Comparison of ENCODE assay signal across 9 mouse cellular contexts in genomic region chr17:35052271-35052798, GRCm38 (mm10). TPM values are rescaled to one million over a fixed set of nuclear protein-coding genes. Genes with fewer than 3 reads are reported as not detected.
A peak's percentile ranks its signal among the peaks of the same experiment; 100 is the strongest.
DNase-seq lines count a peak whose midpoint lies in the region; ATAC-seq lines count a peak whose summit lies in the region.
"Had no signal": no experiment of that assay in that cellular context is flagged by ENCODE, and none has a peak within 500 bp of the region (broad histone marks: within the 10 kb centered on the region; RNA-seq: fewer than 3 reads in every experiment).

No protein-coding gene starts in this region.

- peak overlapping the region; percentile 98 for H3K27ac ChIP-seq in heart, embryonic 15.5 days
- H3K27ac ChIP-seq in hindbrain, embryonic 13.5 days, result peak overlapping the region; percentile 90
- peak overlapping the region; percentile 84 for H3K27ac ChIP-seq in midbrain, embryonic 14.5 days (replicated peaks; ENCODE audit: low read depth, low read length)

- WGBS in heart, embryonic 15.5 days, result 55% methylated on average over 12 of the region's 12 CpGs
- WGBS in hindbrain, embryonic 13.5 days, result 68% methylated on average over 12 of the region's 12 CpGs
- 71% methylated on average over 12 of the region's 12 CpGs for WGBS in midbrain, embryonic 14.5 days

- H3K4me3 ChIP-seq in heart, embryonic 15.5 days, result peak overlapping the region; percentile 73
- no peak overlapping the region for H3K4me3 ChIP-seq in hindbrain, embryonic 13.5 days
- H3K4me3 ChIP-seq in midbrain, embryonic 14.5 days (replicated peaks; ENCODE audit: low read depth, low read length), result peak overlapping the region; percentile 32; the same call in 1 of the 2 replicates

- ATAC-seq in heart, embryonic 15.5 days (replicated peaks; ENCODE audit: insufficient number of reproducible peaks, insufficient read depth, low FRiP score, low read depth), result no peak
- ATAC-seq in hindbrain, embryonic 13.5 days (ENCODE audit: low FRiP score), result no peak
- no peak for ATAC-seq in midbrain, embryonic 14.5 days (ENCODE audit: low FRiP score, low TSS enrichment)

- peaks cover 46% of the 10 kb centered on the region for H3K4me1 ChIP-seq in heart, embryonic 15.5 days (replicated peaks)
- peaks cover 38% of the 10 kb centered on the region for H3K4me1 ChIP-seq in hindbrain, embryonic 13.5 days (replicated peaks)
- peaks cover 24% of the 10 kb centered on the region for H3K4me1 ChIP-seq in midbrain, embryonic 14.5 days (ENCODE audit: control insufficient read depth, insufficient read depth, low read length)

- peak overlapping the region; percentile 80 for H3K9ac ChIP-seq in heart, embryonic 15.5 days
- peak overlapping the region; percentile 74 for H3K9ac ChIP-seq in hindbrain, embryonic 13.5 days
- H3K9ac ChIP-seq in midbrain, embryonic 14.5 days (replicated peaks; ENCODE audit: low read length), result peak overlapping the region; percentile 53

- no peak for DNase-seq in heart, postnatal 25 days (ENCODE audit: low spot score)
- DNase-seq in ZHBTc4 (ENCODE audit: low read depth, low spot score) (peak; percentile 45), adipocyte (ENCODE audit: low spot score) (no peak)
- DNase-seq in midbrain, embryonic 14.5 days, result no peak
- DNase-seq in yolk sac, embryonic 10.5 days (ENCODE audit: low spot score), result no peak
- no peak for DNase-seq in kidney, adult 8-10 months

- peaks cover 48% of the 10 kb centered on the region for H3K36me3 ChIP-seq in heart, embryonic 15.5 days
- peaks cover 13% of the 10 kb centered on the region for H3K36me3 ChIP-seq in hindbrain, embryonic 13.5 days
- H3K36me3 ChIP-seq in midbrain, embryonic 14.5 days (ENCODE audit: control insufficient read depth, insufficient read depth, low read length), result peaks cover 15% of the 10 kb centered on the region

- H3K27me3 ChIP-seq in heart, embryonic 15.5 days, result no peaks in the 10 kb centered on the region
- no peaks in the 10 kb centered on the region for H3K27me3 ChIP-seq in hindbrain, embryonic 13.5 days
- no peaks in the 10 kb centered on the region for H3K27me3 ChIP-seq in midbrain, embryonic 14.5 days (ENCODE audit: control insufficient read depth, insufficient read depth, low read length)

- no peaks in the 10 kb centered on the region for H3K9me3 ChIP-seq in heart, embryonic 15.5 days (replicated peaks)
- H3K9me3 ChIP-seq in hindbrain, embryonic 13.5 days, result no peaks in the 10 kb centered on the region; the same call in 1 of the 2 replicates
- no peaks in the 10 kb centered on the region for H3K9me3 ChIP-seq in midbrain, embryonic 14.5 days (ENCODE audit: control insufficient read depth, low read length)

- peak overlapping the region; percentile 76 for H3K4me2 ChIP-seq in heart, embryonic 15.5 days
- peak overlapping the region; percentile 61 for H3K4me2 ChIP-seq in hindbrain, embryonic 13.5 days
- peak overlapping the region; percentile 59 for H3K4me2 ChIP-seq in midbrain, embryonic 14.5 days (ENCODE audit: low read length)

- intact Hi-C loops in heart, postnatal 25 days (cut with DNase I), result no loop called here

RNA-seq across cellular contexts. Expression of gene Clic1, which starts 2.6 kb away (rescaled TPM):
- 307 and 332 TPM in 2 replicates for polyA plus RNA-seq in heart, embryonic 15.5 days (2015; fragmentation: Nextera tagmentation; extraction: Ambion mirVana)
- 10 to 100 TPM; 40.0 to 46.1 TPM for total RNA-seq in heart, postnatal 25 days (2021)
- 100 and 102 TPM in 2 replicates for polyA plus RNA-seq in hindbrain, embryonic 13.5 days (2015; fragmentation: Nextera tagmentation; extraction: Ambion mirVana)
- 17.7 and 22.8 TPM in 2 replicates for polyA plus RNA-seq in midbrain, embryonic 14.5 days (2014; fragmentation: Nextera tagmentation; extraction: Ambion mirVana)

RNA-seq across cellular contexts. Expression of gene Msh5, which starts 5.8 kb away (rescaled TPM):
- polyA plus RNA-seq in heart, embryonic 15.5 days (2015; fragmentation: Nextera tagmentation; extraction: Ambion mirVana), result 2.7 and 3.8 TPM in 2 replicates
- 1 to 10 TPM in 1 of 2 experiments, under 1 TPM in 1; 0.57 to 1.3 TPM for total RNA-seq in heart, postnatal 25 days (2021)
- 2.7 and 3.5 TPM in 2 replicates for polyA plus RNA-seq in hindbrain, embryonic 13.5 days (2015; fragmentation: Nextera tagmentation; extraction: Ambion mirVana)
- 2.1 and 2.8 TPM in 2 replicates for polyA plus RNA-seq in midbrain, embryonic 14.5 days (2014; fragmentation: Nextera tagmentation; extraction: Ambion mirVana)

RNA-seq across cellular contexts. Expression of gene Ddah2, which starts 6.5 kb away (rescaled TPM):
- polyA plus RNA-seq in heart, embryonic 15.5 days (2015; fragmentation: Nextera tagmentation; extraction: Ambion mirVana), result 168 and 202 TPM in 2 replicates
- 10 to 100 TPM; 27.7 to 31.3 TPM for total RNA-seq in heart, postnatal 25 days (2021)
- 420 and 426 TPM in 2 replicates for polyA plus RNA-seq in hindbrain, embryonic 13.5 days (2015; fragmentation: Nextera tagmentation; extraction: Ambion mirVana)
- 375 and 392 TPM in 2 replicates for polyA plus RNA-seq in midbrain, embryonic 14.5 days (2014; fragmentation: Nextera tagmentation; extraction: Ambion mirVana)

RNA-seq across cellular contexts. Expression of gene Ly6g6c, which starts 12.9 kb away (rescaled TPM):
- 0.14 TPM in 1 of 2 replicates, not detected in the other for polyA plus RNA-seq in heart, embryonic 15.5 days (2015; fragmentation: Nextera tagmentation; extraction: Ambion mirVana)
- not detected for total RNA-seq in heart, postnatal 25 days (2021)
- not detected in 2 replicates for polyA plus RNA-seq in hindbrain, embryonic 13.5 days (2015; fragmentation: Nextera tagmentation; extraction: Ambion mirVana)
- not detected in 2 replicates for polyA plus RNA-seq in midbrain, embryonic 14.5 days (2014; fragmentation: Nextera tagmentation; extraction: Ambion mirVana)
- total RNA-seq: granulocyte monocyte progenitor cell, adult 5-6 weeks had no signal

RNA-seq across cellular contexts. Expression of gene Mpig6b, which starts 13.6 kb away (rescaled TPM):
- polyA plus RNA-seq in heart, embryonic 15.5 days (2015; fragmentation: Nextera tagmentation; extraction: Ambion mirVana), result 0.77 and 0.81 TPM in 2 replicates
- under 1 TPM; 0.18 to 0.87 TPM for total RNA-seq in heart, postnatal 25 days (2021)
- 0.25 and 0.31 TPM in 2 replicates for polyA plus RNA-seq in hindbrain, embryonic 13.5 days (2015; fragmentation: Nextera tagmentation; extraction: Ambion mirVana)
- polyA plus RNA-seq in midbrain, embryonic 14.5 days (2014; fragmentation: Nextera tagmentation; extraction: Ambion mirVana), result 0.11 and 0.21 TPM in 2 replicates
- total RNA-seq: granulocyte monocyte progenitor cell, adult 5-6 weeks had no signal
